Mouse (Mus musculus) fibroblast of lung, adult 2 months (primary cell): Measurements from ENCODE around the gene Otud5.
A peak's percentile ranks its signal among the peaks of the same experiment; 100 is the strongest.
"Not testable (repeated sequence)": the region's sequence is repeated elsewhere in the genome, so short reads cannot be mapped to it uniquely, and the experiment has no call there.

Experiments used
- DNase-seq: peaks from one replicate; pipeline ENCODE4 v3.0.0-alpha.2; 2011; ENCODE audit warnings: low read depth

Gene Otud5

GRCm38 (mm10) chrX:7841163-7842162 is at the start of gene Otud5:
Gene Otud5, plus strand, starts transcription at chrX:7841364.
- DNase-seq, result peak; percentile 91

DNA sequence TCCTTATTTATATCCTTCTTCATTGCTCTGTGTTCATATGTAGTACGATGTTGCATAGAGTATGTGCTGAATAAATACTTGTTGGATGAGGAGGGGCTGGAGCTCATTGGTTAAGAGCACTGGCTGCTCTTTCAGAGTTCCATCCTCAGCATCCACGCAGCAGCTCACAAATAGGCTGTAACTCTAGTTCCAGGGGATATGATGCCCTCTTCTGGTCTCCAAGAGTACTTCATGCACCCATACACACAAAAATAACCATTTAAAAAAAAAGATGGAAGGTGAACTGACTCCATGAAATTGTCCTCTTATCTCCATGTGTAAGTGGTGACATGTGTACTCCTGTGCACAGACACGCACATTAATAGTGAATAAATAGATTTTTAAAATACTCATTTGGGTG is 47.8 kb upstream of the Otud5 start:
- DNase-seq, result no peak

DNA sequence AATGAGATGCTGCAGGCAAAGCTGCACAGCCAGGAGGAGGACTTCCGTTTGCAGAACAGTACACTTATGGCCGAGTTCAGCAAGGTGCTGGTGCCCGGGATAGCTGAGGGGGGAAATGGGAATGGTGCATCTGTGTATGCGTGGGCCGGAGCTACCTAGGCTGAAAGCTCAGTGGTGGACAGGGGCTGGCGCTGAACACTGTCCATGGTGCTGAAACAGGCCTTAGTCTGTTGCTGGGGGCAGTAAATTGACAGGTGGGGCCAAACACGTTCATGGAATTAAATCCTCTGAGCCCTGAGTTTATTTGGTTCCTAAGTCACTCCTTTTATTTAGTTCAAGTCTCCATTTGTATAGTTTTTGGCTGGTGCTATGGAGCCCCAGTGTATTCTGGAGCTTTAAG is 46.1 kb upstream of the Otud5 start:
- DNase-seq, result no peak

- no peak for DNase-seq
These were observed 43.8 kb upstream of the Otud5 start for GRCm38 (mm10) chrX:7797327-7797726.

DNA sequence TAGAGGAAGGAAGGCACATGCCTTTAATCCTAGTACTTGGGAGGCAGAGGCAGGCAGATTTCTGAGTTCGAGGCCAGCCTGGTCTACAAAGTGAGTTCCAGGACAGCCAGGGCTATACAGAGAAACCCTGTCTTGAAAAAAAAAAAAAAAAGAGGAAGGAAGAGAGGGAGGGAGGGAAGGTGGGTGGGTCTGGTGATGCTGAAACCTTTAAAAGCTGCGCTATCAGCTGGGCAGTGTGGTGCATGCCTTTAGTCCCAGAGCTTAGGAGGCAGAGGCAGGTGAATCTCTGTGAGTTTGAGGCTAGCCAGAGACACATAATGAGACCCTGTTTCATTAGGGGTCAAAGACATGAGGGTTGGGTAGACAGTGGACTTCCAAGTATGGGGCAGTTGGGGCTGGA is 39.0 kb upstream of the Otud5 start:
- DNase-seq, result not testable (repeated sequence)

GRCm38 (mm10) chrX:7815016-7815415 is 26.1 kb upstream of the Otud5 start:
- not testable (repeated sequence) for DNase-seq

DNA sequence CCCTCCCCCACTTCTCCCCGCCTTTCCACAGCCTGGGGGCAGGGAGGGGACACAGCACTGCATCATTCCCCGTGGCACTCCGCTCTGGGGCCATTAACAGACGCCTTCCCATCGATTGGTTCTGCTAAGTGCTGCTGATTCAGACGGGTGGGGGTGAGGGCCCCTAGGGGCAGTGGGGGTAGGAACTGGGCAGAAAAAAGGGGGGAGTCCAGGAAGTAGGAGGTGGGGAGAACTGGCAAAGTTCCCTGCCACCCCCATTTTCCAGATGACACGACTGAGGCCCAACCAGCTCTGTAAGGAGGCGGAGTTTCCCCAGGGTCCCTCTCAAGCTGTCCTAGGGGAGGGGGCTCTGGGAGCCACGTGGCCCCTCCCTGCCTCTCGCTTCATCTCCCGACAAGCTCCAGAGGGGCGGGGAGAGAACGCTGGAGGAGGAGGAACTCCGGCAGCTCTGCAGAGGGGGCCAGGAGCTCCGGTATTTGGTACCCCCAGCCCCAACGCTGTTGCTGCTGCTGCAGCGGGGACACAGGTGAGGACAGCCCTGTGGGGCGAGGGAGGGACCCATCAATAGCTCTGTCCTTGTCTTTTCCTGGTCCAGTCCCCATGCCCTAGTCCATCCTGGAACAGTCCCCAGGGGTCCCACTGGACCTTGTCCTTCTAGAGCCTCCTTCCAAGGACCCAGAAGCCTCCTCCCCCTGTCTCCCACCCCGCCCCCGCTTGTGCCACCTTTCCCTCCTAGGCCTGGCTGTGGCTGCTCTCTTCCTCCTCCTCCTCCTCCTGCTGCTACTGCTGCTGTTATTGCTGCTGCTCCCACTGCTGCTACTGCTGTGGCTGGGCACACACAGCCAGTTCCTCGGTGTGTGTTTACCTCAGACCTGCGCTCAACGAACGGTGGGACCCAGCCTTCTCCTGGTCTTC is 19.0 kb upstream of the Otud5 start, which contains the start of gene Kcnd1:
TSS of gene Kcnd1 (plus strand) at position 425 of the 915 bp plus-strand sequence.
- DNase-seq, result peak; percentile 23

DNA sequence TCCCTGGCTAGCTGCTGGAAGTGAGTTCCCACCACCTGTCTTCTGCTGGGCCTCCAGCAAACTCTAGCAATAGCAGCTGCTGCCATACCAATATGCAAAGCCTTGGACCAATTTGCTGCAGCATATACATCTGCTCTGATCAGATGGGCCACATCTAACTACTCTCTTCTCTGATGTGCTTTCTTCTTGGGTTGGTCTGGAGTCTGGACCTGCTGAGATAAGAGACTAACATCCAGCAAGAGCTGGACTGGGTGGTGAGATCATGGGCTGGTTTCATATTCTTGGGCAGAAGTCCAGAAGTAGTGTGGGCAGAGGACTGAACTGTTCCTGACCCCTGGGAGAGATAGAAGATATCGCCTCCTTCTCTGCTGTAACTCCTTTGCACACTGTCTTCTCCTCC is 4.0 kb upstream of the Otud5 start:
- DNase-seq, result no peak

- DNase-seq, result no peak
These were observed 362 bp upstream of the Otud5 start for GRCm38 (mm10) chrX:7840842-7841162.

DNA sequence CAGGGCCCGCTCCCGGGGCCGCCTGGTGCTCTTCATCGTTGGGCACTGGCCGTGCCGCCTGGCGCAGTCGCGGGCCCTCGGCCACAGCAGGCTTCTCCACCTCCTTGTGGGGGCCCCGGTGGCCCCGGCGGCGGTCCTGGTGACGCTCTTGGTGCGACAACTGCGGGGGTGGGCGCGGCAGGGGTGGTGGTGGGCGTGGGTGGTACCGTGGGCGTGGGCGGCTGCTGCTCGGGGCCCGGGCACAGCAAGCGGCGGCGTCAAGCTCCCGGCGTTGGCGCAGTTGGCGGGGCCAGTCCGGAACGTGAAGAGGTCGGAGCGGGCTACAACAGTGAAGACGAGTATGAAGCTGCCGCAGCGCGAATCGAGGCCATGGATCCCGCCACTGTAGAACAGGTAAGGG is 1.2 kb downstream of the Otud5 start:
- DNase-seq, result no peak

- DNase-seq, result no peak
These were observed 6.7 kb downstream of the Otud5 start for GRCm38 (mm10) chrX:7847845-7848244.

DNA sequence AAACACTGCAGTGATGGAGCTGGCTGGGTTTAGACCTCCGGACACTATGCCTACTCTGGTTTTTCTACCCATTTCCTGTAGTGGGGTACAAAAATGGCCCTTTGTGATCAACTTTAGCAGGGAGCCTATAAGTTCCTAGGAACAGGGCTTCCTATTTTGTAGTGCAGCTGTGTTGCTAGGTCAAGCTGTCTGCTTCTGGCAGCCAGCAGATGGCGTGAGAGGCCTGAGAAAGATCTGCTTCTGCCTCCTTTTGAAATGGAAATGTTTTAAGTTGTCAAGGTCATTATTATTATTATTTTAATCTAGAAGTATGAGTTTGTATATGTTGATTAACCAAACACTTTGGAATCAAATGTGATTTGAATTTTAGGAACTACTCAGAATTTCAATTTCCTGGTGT is 13.4 kb downstream of the Otud5 start:
- no peak for DNase-seq

GRCm38 (mm10) chrX:7859191-7859753 is 18.1 kb downstream of the Otud5 start:
- DNase-seq, result no peak

DNA sequence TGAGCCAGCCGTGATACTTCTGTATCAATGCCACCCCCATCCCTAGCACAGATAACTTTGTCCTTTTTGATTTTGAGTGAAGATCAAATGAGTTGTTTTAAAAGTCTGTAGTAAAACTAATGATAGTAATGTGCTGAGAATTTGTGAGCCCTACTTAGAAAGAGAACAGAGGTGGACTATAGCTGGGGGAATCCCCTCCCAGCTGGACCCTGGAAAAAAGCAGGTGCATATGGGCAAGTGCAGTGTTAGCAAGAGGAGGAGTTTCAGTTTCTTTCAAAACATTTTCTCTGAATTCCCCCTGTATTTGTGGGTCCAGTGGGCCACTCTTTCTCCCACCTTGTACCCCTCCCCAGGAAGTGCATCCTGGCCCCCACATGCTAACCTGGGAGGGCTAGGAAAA is 22.0 kb downstream of the Otud5 start:
- no peak for DNase-seq

GRCm38 (mm10) chrX:7864551-7864950 is 23.4 kb downstream of the Otud5 start:
- DNase-seq, result no peak

- no peak for DNase-seq
These were observed 24.2 kb downstream of the Otud5 start for GRCm38 (mm10) chrX:7865343-7865742.

DNA sequence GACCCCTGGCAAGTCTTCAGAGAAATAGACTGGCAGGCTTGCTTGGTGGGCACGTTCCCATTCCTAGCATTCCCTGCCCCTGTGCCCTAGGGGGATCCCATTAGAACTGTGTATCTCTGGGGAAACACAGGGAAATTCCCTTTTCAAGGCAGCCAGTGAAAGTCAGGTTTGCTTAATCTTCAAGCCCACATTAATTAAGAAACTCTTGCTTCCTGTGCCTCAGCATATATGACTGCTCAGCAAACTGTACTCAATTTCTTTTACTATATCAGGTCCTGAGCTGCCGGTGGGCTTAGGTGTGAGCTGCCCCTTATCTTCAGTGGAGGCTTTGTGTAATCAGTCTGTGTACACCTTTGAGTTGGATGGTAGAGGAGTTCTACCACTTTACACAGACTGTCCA is 24.6 kb downstream of the Otud5 start:
- no peak for DNase-seq

GRCm38 (mm10) chrX:7867141-7867540 is 26.0 kb downstream of the Otud5 start:
- no peak for DNase-seq

DNA sequence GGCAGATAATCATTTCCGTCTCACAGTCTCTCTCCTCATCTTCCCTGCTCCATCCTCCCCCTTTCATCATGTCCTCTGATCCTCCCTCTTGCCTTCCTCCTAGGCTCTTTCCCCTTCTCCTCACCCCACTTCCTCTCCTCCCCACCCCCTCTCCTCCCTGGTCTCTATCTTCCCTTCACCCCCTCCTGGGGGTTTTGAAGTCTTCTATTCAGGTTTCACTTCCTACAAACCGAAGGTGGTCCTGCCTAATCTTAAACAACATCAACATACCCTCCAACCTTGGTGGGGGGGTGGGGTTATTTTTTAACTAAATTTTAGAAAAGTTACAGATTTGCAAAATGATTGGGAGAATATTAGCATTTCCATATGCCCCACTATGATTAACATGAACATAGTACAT is 27.3 kb downstream of the Otud5 start:
- no peak for DNase-seq

- DNase-seq, result no peak
These were observed 28.7 kb downstream of the Otud5 start for GRCm38 (mm10) chrX:7869826-7870225.

DNA sequence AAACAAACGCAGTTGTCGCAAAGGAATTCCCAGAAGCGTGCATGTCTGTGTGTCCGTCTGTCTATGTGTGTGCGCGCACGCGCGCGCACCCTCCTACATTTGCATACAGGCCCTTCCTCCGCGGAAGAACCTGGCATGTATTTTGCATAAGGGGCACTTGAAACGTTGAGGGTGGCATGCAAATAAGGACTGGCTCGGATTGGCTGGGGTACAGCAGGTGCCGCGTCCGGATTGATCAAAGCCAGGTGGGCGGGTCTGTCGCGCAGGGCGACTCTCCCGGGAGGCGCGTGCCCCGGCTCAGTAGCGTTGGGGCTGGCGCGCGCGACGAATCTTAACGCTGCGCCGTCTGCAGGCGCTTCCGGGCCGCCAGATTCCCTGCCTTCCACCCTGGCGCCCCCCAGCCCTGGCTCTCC is 36.8 kb downstream of the Otud5 start, which contains the start of gene Pim2:
TSS of gene Pim2 (plus strand) at position 256 of the 413 bp plus-strand sequence.
- DNase-seq, result no peak

GRCm38 (mm10) chrX:7878495-7878894 is 37.3 kb downstream of the Otud5 start:
- no peak for DNase-seq
